Mouse (Mus musculus) kidney, postnatal 14 days (tissue): ENCODE results near the gene Notum.

Experiments
- DNase-seq: peaks from one replicate; pipeline ENCODE4 v3.0.0; 2022; ENCODE audit warnings: mixed read lengths

Gene Notum

GRCm38 (mm10) chr11:120672687-120673593 is 12.0 kb upstream of the Notum start, which contains the start of gene Aspscr1:
Gene Aspscr1, plus strand, starts transcription at chr11:120672973.
- peak; percentile 98 for DNase-seq

- no peak for DNase-seq
Measured at GRCm38 (mm10) chr11:120666617-120667016, 5.6 kb upstream of the Notum start.

- peak; percentile 55 for DNase-seq
Measured at GRCm38 (mm10) chr11:120665406-120665805, 4.4 kb upstream of the Notum start.

GRCm38 (mm10) chr11:120663714-120664113 is 2.7 kb upstream of the Notum start:
- DNase-seq: no peak

GRCm38 (mm10) chr11:120662759-120663158 is 1.8 kb upstream of the Notum start:
- DNase-seq: no peak

GRCm38 (mm10) chr11:120660301-120661075 is 487 bp downstream of the Notum start:
- peak; percentile 58 for DNase-seq

- peak; percentile 21 for DNase-seq
Measured at GRCm38 (mm10) chr11:120659509-120660300, 1.3 kb downstream of the Notum start.

- peak; percentile 87 for DNase-seq
Measured at GRCm38 (mm10) chr11:120658876-120659410, 2.0 kb downstream of the Notum start.

- DNase-seq: peak; percentile 60
Measured at GRCm38 (mm10) chr11:120657301-120657700, 3.7 kb downstream of the Notum start.

GRCm38 (mm10) chr11:120654741-120655140 is 6.2 kb downstream of the Notum start:
- DNase-seq: peak; percentile 33

GRCm38 (mm10) chr11:120651872-120652271 is 9.1 kb downstream of the Notum start:
- no peak for DNase-seq

GRCm38 (mm10) chr11:120648001-120648476 is 12.9 kb downstream of the Notum start, which contains the start of gene Myadml2:
Gene Myadml2, minus strand, starts transcription at chr11:120648158.
- DNase-seq: no peak

GRCm38 (mm10) chr11:120647047-120647830 is 13.7 kb downstream of the Notum start:
- DNase-seq: no peak

GRCm38 (mm10) chr11:120643601-120643987 is 17.4 kb downstream of the Notum start, which contains the start of gene Pycr1:
Gene Pycr1, minus strand, starts transcription at chr11:120643769.
- peak; percentile 95 for DNase-seq

GRCm38 (mm10) chr11:120642939-120643600 is 17.9 kb downstream of the Notum start:
- DNase-seq: no peak

- DNase-seq: no peak
Measured at GRCm38 (mm10) chr11:120641869-120642268, 19.1 kb downstream of the Notum start.

- DNase-seq: peak; percentile 0
Measured at GRCm38 (mm10) chr11:120641255-120641654, 19.7 kb downstream of the Notum start.

GRCm38 (mm10) chr11:120634810-120635209 is 26.2 kb downstream of the Notum start:
- no peak for DNase-seq

GRCm38 (mm10) chr11:120633520-120634343 is 27.2 kb downstream of the Notum start, which contains the start of gene Mafg:
Gene Mafg, minus strand, starts transcription at chr11:120633600.
- peak; percentile 97 for DNase-seq
